Mouse (Mus musculus): ENCODE data around the gene 4930562C15Rik. TPM values are rescaled to one million over a fixed set of nuclear protein-coding genes. Genes with fewer than 3 reads are reported as not detected.

Gene 4930562C15Rik
- polyA plus RNA-seq, 1 experiment, result not detected

- WGBS, result 60% methylated on average over 3 of the region's 3 CpGs
- TF ChIP-seq CTCF (IDR thresholded peaks at IDR 0.05; ENCODE audit: insufficient read depth, low read depth, low read length) (no peak), POLR2A (IDR thresholded peaks at IDR 0.05; ENCODE audit: insufficient read depth, low read depth, low read length) (no peak)
- H3K27ac ChIP-seq (ENCODE audit: insufficient read depth, low read depth, low read length), result no peak overlapping the region
- no peak overlapping the region for H3K4me3 ChIP-seq (ENCODE audit: insufficient read depth, low read depth, low read length)
- H3K4me1 ChIP-seq (ENCODE audit: control insufficient read depth, insufficient read depth, low read length), result peaks cover 17% of the 10 kb centered on the region
Observed at GRCm38 (mm10) chr16:4915931-4916330, 80.7 kb downstream of the 4930562C15Rik start.

DNA sequence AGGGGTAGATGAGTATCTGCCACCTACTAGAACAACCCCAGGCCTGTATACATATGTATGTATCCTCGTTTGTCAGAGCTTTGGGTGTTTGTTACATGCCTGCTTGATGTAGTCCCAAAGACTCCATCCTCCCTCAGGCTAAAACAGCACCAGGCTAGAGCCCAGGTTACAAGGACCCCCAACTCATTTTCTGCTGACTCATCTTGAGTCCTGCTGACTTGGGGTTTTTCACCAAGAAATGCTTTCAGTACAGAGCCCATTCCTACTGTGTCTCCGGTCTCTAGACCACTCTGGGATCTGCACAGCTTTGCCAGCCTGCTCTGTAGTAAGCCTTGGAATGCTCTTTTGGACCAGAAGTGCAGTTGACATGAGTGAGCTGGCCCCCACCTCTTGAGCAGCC lies 81.4 kb downstream of the 4930562C15Rik start:
- WGBS, result 85% methylated on average over 2 of the region's 2 CpGs

More for the DNA sequence above, 81.4 kb downstream of the 4930562C15Rik start:
- Histone ChIP-seq H3K4me3 (ENCODE audit: insufficient read depth, low read depth, low read length) (no peak overlapping the region), H3K4me1 (ENCODE audit: control insufficient read depth, insufficient read depth, low read length) (peaks cover 17% of the 10 kb centered on the region), H3K27ac (ENCODE audit: insufficient read depth, low read depth, low read length) (no peak overlapping the region)
- TF ChIP-seq CTCF (IDR thresholded peaks at IDR 0.05; ENCODE audit: insufficient read depth, low read depth, low read length) (no peak), POLR2A (IDR thresholded peaks at IDR 0.05; ENCODE audit: insufficient read depth, low read depth, low read length) (no peak)

Other genes with a start within 250 kb of the 4930562C15Rik start
- not detected in 2 replicates for gene Glis2, start 240.7 kb upstream of the 4930562C15Rik start, polyA plus RNA-seq (2012; ENCODE audit: insufficient read depth, insufficient read length, low replicate concordance, missing spikeins)
- gene Pam16, start 210.4 kb upstream of the 4930562C15Rik start, polyA plus RNA-seq (2012; ENCODE audit: insufficient read depth, insufficient read length, low replicate concordance, missing spikeins), result not detected in 2 replicates
- not detected in 2 replicates for gene Vasn, start 195.5 kb upstream of the 4930562C15Rik start, polyA plus RNA-seq (2012; ENCODE audit: insufficient read depth, insufficient read length, low replicate concordance, missing spikeins)
- not detected in 2 replicates for gene Dnaja3, start 195.4 kb upstream of the 4930562C15Rik start, polyA plus RNA-seq (2012; ENCODE audit: insufficient read depth, insufficient read length, low replicate concordance, missing spikeins)
- not detected in 2 replicates for gene Coro7, start 155.6 kb upstream of the 4930562C15Rik start, polyA plus RNA-seq (2012; ENCODE audit: insufficient read depth, insufficient read length, low replicate concordance, missing spikeins)
- gene Nmral1, start 116.1 kb upstream of the 4930562C15Rik start, polyA plus RNA-seq (2012; ENCODE audit: insufficient read depth, insufficient read length, low replicate concordance, missing spikeins), result not detected in 2 replicates
- not detected in 2 replicates for gene Hmox2, start 109.1 kb upstream of the 4930562C15Rik start, polyA plus RNA-seq (2012; ENCODE audit: insufficient read depth, insufficient read length, low replicate concordance, missing spikeins)
- gene Cdip1, start 45.1 kb upstream of the 4930562C15Rik start, polyA plus RNA-seq (2012; ENCODE audit: insufficient read depth, insufficient read length, low replicate concordance, missing spikeins), result 128 TPM in 1 of 2 replicates, not detected in the other
- gene Ubald1, start 44.9 kb downstream of the 4930562C15Rik start, polyA plus RNA-seq (2012; ENCODE audit: insufficient read depth, insufficient read length, low replicate concordance, missing spikeins), result not detected in 2 replicates
- gene Mgrn1, start 50.8 kb downstream of the 4930562C15Rik start, polyA plus RNA-seq (2012; ENCODE audit: insufficient read depth, insufficient read length, low replicate concordance, missing spikeins), result 248 TPM in 1 of 2 replicates, not detected in the other
- not detected in 2 replicates for gene Nudt16l1, start 103.3 kb downstream of the 4930562C15Rik start, polyA plus RNA-seq (2012; ENCODE audit: insufficient read depth, insufficient read length, low replicate concordance, missing spikeins)
- gene Anks3, start 128.8 kb downstream of the 4930562C15Rik start, polyA plus RNA-seq (2012; ENCODE audit: insufficient read depth, insufficient read length, low replicate concordance, missing spikeins), result not detected in 2 replicates
- not detected in 2 replicates for gene Sept12, start 162.4 kb downstream of the 4930562C15Rik start, polyA plus RNA-seq (2012; ENCODE audit: insufficient read depth, insufficient read length, low replicate concordance, missing spikeins)
- not detected in 2 replicates for gene Smim22, start 171.9 kb downstream of the 4930562C15Rik start, polyA plus RNA-seq (2012; ENCODE audit: insufficient read depth, insufficient read length, low replicate concordance, missing spikeins)
- gene Rogdi, start 178.1 kb downstream of the 4930562C15Rik start, polyA plus RNA-seq (2012; ENCODE audit: insufficient read depth, insufficient read length, low replicate concordance, missing spikeins), result not detected in 2 replicates
- gene Glyr1, start 214.4 kb downstream of the 4930562C15Rik start, polyA plus RNA-seq (2012; ENCODE audit: insufficient read depth, insufficient read length, low replicate concordance, missing spikeins), result 92.9 and 140 TPM in 2 replicates
- gene Ubn1, start 214.6 kb downstream of the 4930562C15Rik start, polyA plus RNA-seq (2012; ENCODE audit: insufficient read depth, insufficient read length, low replicate concordance, missing spikeins), result 47.7 and 78.4 TPM in 2 replicates

Measured in olfactory bulb, adult 2 months (tissue).